Mouse (Mus musculus) heart, adult 11 months (tissue): ENCODE measurements around the gene Gm6525.

Source experiments
- DNase-seq: peaks from one replicate; pipeline ENCODE4 v3.0.0; 2022

Gene Gm6525

GRCm38 (mm10) chr3:84172406-84172805 lies 1.5 kb upstream of the Gm6525 start:
- no peak for DNase-seq

- peak; percentile 91 for DNase-seq
These were observed 1.7 kb downstream of the Gm6525 start for GRCm38 (mm10) chr3:84175337-84176315.

GRCm38 (mm10) chr3:84177834-84178233 lies 3.9 kb downstream of the Gm6525 start:
- DNase-seq, result no peak

GRCm38 (mm10) chr3:84180304-84180703 lies 6.4 kb downstream of the Gm6525 start:
- DNase-seq, result no peak

- DNase-seq, result no peak
These were observed 7.2 kb downstream of the Gm6525 start for GRCm38 (mm10) chr3:84181102-84181501.

GRCm38 (mm10) chr3:84181717-84182116 lies 7.8 kb downstream of the Gm6525 start:
- DNase-seq, result no peak

GRCm38 (mm10) chr3:84189629-84190173 lies 15.8 kb downstream of the Gm6525 start:
- peak; percentile 86 for DNase-seq

GRCm38 (mm10) chr3:84190513-84191061 lies 16.7 kb downstream of the Gm6525 start:
- peak; percentile 91 for DNase-seq

- peak; percentile 90 for DNase-seq
These were observed 17.4 kb downstream of the Gm6525 start for GRCm38 (mm10) chr3:84191141-84191881.

- DNase-seq, result no peak
These were observed 20.0 kb downstream of the Gm6525 start for GRCm38 (mm10) chr3:84193881-84194280.

GRCm38 (mm10) chr3:84198229-84198628 lies 24.3 kb downstream of the Gm6525 start:
- DNase-seq, result no peak

- no peak for DNase-seq
These were observed 25.6 kb downstream of the Gm6525 start for GRCm38 (mm10) chr3:84199516-84199915.

GRCm38 (mm10) chr3:84200559-84201420 lies 26.9 kb downstream of the Gm6525 start:
- DNase-seq, result peak; percentile 92

GRCm38 (mm10) chr3:84204640-84205039 lies 30.7 kb downstream of the Gm6525 start:
- DNase-seq, result peak; percentile 53

- no peak for DNase-seq
These were observed 31.7 kb downstream of the Gm6525 start for GRCm38 (mm10) chr3:84205650-84206049.

GRCm38 (mm10) chr3:84206106-84206505 lies 32.2 kb downstream of the Gm6525 start:
- no peak for DNase-seq

GRCm38 (mm10) chr3:84207366-84207765 lies 33.5 kb downstream of the Gm6525 start:
- no peak for DNase-seq

- peak; percentile 49 for DNase-seq
These were observed 34.6 kb downstream of the Gm6525 start for GRCm38 (mm10) chr3:84208475-84208874.

- peak; percentile 64 for DNase-seq
These were observed 35.1 kb downstream of the Gm6525 start for GRCm38 (mm10) chr3:84208917-84209513.

GRCm38 (mm10) chr3:84211340-84211875 lies 37.5 kb downstream of the Gm6525 start:
- DNase-seq, result no peak

GRCm38 (mm10) chr3:84214501-84214900 lies 40.6 kb downstream of the Gm6525 start:
- peak; percentile 84 for DNase-seq
